Mouse (Mus musculus): ENCODE results near the gene Kcnd2. TPM values are rescaled to one million over a fixed set of nuclear protein-coding genes. Genes with fewer than 3 reads are reported as not detected.

Kcnd2 gene
- polyA plus RNA-seq (2015; fragmentation: Nextera tagmentation; extraction: Ambion mirVana), result 1.5 and 2.0 TPM in 2 replicates

GRCm38 (mm10) chr6:21215491-21216191 lies at the start of gene Kcnd2:
Gene Kcnd2, plus strand, starts transcription at chr6:21215503.
- Histone ChIP-seq H3K9me3 (replicated peaks) (no peaks in the 10 kb centered on the region), H3K4me3 (peak within 1 kb of the TSS; percentile 70), H3K9ac (peak within 1 kb of the TSS; percentile 61), H3K27me3 (peaks cover 11% of the 10 kb centered on the region), H3K4me2 (peak within 1 kb of the TSS; percentile 95), H3K36me3 (no peaks in the 10 kb centered on the region), H3K27ac (peak within 1 kb of the TSS; percentile 53), H3K4me1 (replicated peaks) (peaks cover 6% of the 10 kb centered on the region; the same call in 1 of the 2 replicates)
- 11% methylated on average over 34 of the region's 34 CpGs for WGBS
- 0 out of 2 replicates have a peak, but pooled peaks have one; percentile 36 for ATAC-seq (replicated peaks; ENCODE audit: insufficient number of reproducible peaks, insufficient read depth, low FRiP score, low read depth)

- Histone ChIP-seq H3K4me3 (no peak overlapping the region), H3K9me3 (replicated peaks) (no peaks in the 10 kb centered on the region), H3K36me3 (no peaks in the 10 kb centered on the region), H3K4me1 (replicated peaks) (no peaks in the 10 kb centered on the region), H3K4me2 (no peak overlapping the region), H3K27me3 (no peaks in the 10 kb centered on the region), H3K9ac (no peak overlapping the region), H3K27ac (no peak overlapping the region)
- ATAC-seq (replicated peaks; ENCODE audit: insufficient number of reproducible peaks, insufficient read depth, low FRiP score, low read depth), result no peak
- WGBS, result 76% methylated on average over 1 of the region's 1 CpGs
Measured at GRCm38 (mm10) chr6:21166611-21167010, 48.7 kb upstream of the Kcnd2 start.

GRCm38 (mm10) chr6:21195341-21195740 lies 20.0 kb upstream of the Kcnd2 start:
- ATAC-seq (replicated peaks; ENCODE audit: insufficient number of reproducible peaks, insufficient read depth, low FRiP score, low read depth), result no peak
- 57% methylated on average over 2 of the region's 2 CpGs for WGBS
- Histone ChIP-seq H3K4me1 (replicated peaks) (no peaks in the 10 kb centered on the region), H3K4me2 (no peak overlapping the region), H3K9me3 (replicated peaks) (no peaks in the 10 kb centered on the region), H3K9ac (no peak overlapping the region), H3K4me3 (no peak overlapping the region), H3K27me3 (no peaks in the 10 kb centered on the region), H3K36me3 (no peaks in the 10 kb centered on the region), H3K27ac (no peak overlapping the region)

- no peaks in the 10 kb centered on the region for H3K9me3 ChIP-seq (replicated peaks)
- H3K4me3 ChIP-seq, result peak overlapping the region; percentile 70
- ATAC-seq (replicated peaks; ENCODE audit: insufficient number of reproducible peaks, insufficient read depth, low FRiP score, low read depth), result 0 out of 2 replicates have a peak, but pooled peaks have one; percentile 2
- peak overlapping the region; percentile 61; the same call in 1 of the 2 replicates for H3K9ac ChIP-seq
- H3K27me3 ChIP-seq, result peaks cover 11% of the 10 kb centered on the region
- peak overlapping the region; percentile 95 for H3K4me2 ChIP-seq
- H3K4me1 ChIP-seq (replicated peaks), result peaks cover 6% of the 10 kb centered on the region; the same call in 1 of the 2 replicates
- H3K27ac ChIP-seq, result no peak overlapping the region
- H3K36me3 ChIP-seq, result no peaks in the 10 kb centered on the region
- WGBS, result under 1% methylated on average over 29 of the region's 29 CpGs
Measured at GRCm38 (mm10) chr6:21213865-21214672, 1.2 kb upstream of the Kcnd2 start.

- peak overlapping the region; percentile 53 for H3K27ac ChIP-seq
- H3K4me3 ChIP-seq, result peak overlapping the region; percentile 70
- peaks cover 6% of the 10 kb centered on the region; the same call in 1 of the 2 replicates for H3K4me1 ChIP-seq (replicated peaks)
- peak overlapping the region; percentile 61 for H3K9ac ChIP-seq
- peaks cover 11% of the 10 kb centered on the region for H3K27me3 ChIP-seq
- H3K9me3 ChIP-seq (replicated peaks), result no peaks in the 10 kb centered on the region
- under 1% methylated on average over 80 of the region's 83 CpGs for WGBS
- no peaks in the 10 kb centered on the region for H3K36me3 ChIP-seq
- H3K4me2 ChIP-seq, result peak overlapping the region; percentile 95
- ATAC-seq (replicated peaks; ENCODE audit: insufficient number of reproducible peaks, insufficient read depth, low FRiP score, low read depth), result peak; percentile 64
Measured at GRCm38 (mm10) chr6:21214673-21215490, 421 bp upstream of the Kcnd2 start.

- H3K9ac ChIP-seq, result no peak overlapping the region
- H3K27me3 ChIP-seq, result peaks cover 11% of the 10 kb centered on the region
- no peak overlapping the region; the same call in 1 of the 2 replicates for H3K4me2 ChIP-seq
- H3K27ac ChIP-seq, result no peak overlapping the region
- peaks cover 6% of the 10 kb centered on the region; the same call in 1 of the 2 replicates for H3K4me1 ChIP-seq (replicated peaks)
- ATAC-seq (replicated peaks; ENCODE audit: insufficient number of reproducible peaks, insufficient read depth, low FRiP score, low read depth), result no peak
- H3K9me3 ChIP-seq (replicated peaks), result no peaks in the 10 kb centered on the region
- 90% methylated on average over 27 of the region's 27 CpGs for WGBS
- H3K4me3 ChIP-seq, result no peak overlapping the region
- H3K36me3 ChIP-seq, result no peaks in the 10 kb centered on the region
Measured at GRCm38 (mm10) chr6:21216206-21217020, 1.1 kb downstream of the Kcnd2 start.

GRCm38 (mm10) chr6:21217156-21217555 lies 1.9 kb downstream of the Kcnd2 start:
- 92% methylated on average over 10 of the region's 10 CpGs for WGBS
- no peaks in the 10 kb centered on the region for H3K9me3 ChIP-seq (replicated peaks)
- H3K36me3 ChIP-seq, result no peaks in the 10 kb centered on the region
- no peak overlapping the region for H3K27ac ChIP-seq
- H3K27me3 ChIP-seq, result peaks cover 11% of the 10 kb centered on the region
- no peak for ATAC-seq (replicated peaks; ENCODE audit: insufficient number of reproducible peaks, insufficient read depth, low FRiP score, low read depth)
- no peak overlapping the region for H3K4me3 ChIP-seq
- H3K4me2 ChIP-seq, result no peak overlapping the region
- no peak overlapping the region for H3K9ac ChIP-seq
- peaks cover 6% of the 10 kb centered on the region; the same call in 1 of the 2 replicates for H3K4me1 ChIP-seq (replicated peaks)

- Histone ChIP-seq H3K4me1 (replicated peaks) (no peaks in the 10 kb centered on the region), H3K9me3 (replicated peaks) (no peaks in the 10 kb centered on the region), H3K27ac (no peak overlapping the region), H3K36me3 (no peaks in the 10 kb centered on the region), H3K4me3 (no peak overlapping the region), H3K27me3 (no peaks in the 10 kb centered on the region), H3K9ac (no peak overlapping the region), H3K4me2 (peak overlapping the region; percentile 19; the same call in 1 of the 2 replicates)
- 86% methylated on average over 4 of the region's 4 CpGs for WGBS
- ATAC-seq (replicated peaks; ENCODE audit: insufficient number of reproducible peaks, insufficient read depth, low FRiP score, low read depth), result no peak
Measured at GRCm38 (mm10) chr6:21226124-21226523, 10.8 kb downstream of the Kcnd2 start.

- Histone ChIP-seq H3K9me3 (replicated peaks) (no peaks in the 10 kb centered on the region), H3K4me3 (no peak overlapping the region), H3K27ac (no peak overlapping the region), H3K27me3 (no peaks in the 10 kb centered on the region), H3K4me2 (no peak overlapping the region), H3K36me3 (no peaks in the 10 kb centered on the region), H3K9ac (no peak overlapping the region), H3K4me1 (replicated peaks) (no peaks in the 10 kb centered on the region)
- WGBS, result 59% methylated on average over 5 of the region's 5 CpGs
- ATAC-seq (replicated peaks; ENCODE audit: insufficient number of reproducible peaks, insufficient read depth, low FRiP score, low read depth), result no peak
Measured at GRCm38 (mm10) chr6:21259031-21259430, 43.7 kb downstream of the Kcnd2 start.

- H3K9me3 ChIP-seq (replicated peaks), result no peaks in the 10 kb centered on the region
- peak overlapping the region; percentile 29; the same call in 1 of the 2 replicates for H3K4me2 ChIP-seq
- 0 out of 2 replicates have a peak, but pooled peaks have one; percentile 39 for ATAC-seq (replicated peaks; ENCODE audit: insufficient number of reproducible peaks, insufficient read depth, low FRiP score, low read depth)
- no peaks in the 10 kb centered on the region for H3K36me3 ChIP-seq
- H3K4me3 ChIP-seq, result no peak overlapping the region
- 25% methylated on average over 2 of the region's 2 CpGs for WGBS
- no peak overlapping the region for H3K9ac ChIP-seq
- no peaks in the 10 kb centered on the region for H3K27me3 ChIP-seq
- 0 out of 2 replicates have a peak overlapping the region, but pooled peaks have one; percentile 45 for H3K27ac ChIP-seq
- peaks cover 4% of the 10 kb centered on the region; the same call in 1 of the 2 replicates for H3K4me1 ChIP-seq (replicated peaks)
Measured at GRCm38 (mm10) chr6:21267897-21268296, 52.6 kb downstream of the Kcnd2 start.
